Mouse (Mus musculus) CH12.LX (cell line): ENCODE data around the gene Tmem151b. TPM values are rescaled to one million over a fixed set of nuclear protein-coding genes. Genes with fewer than 3 reads are reported as not detected.

ENCODE experiments used
- DNase-seq: peaks from one replicate; pipeline ENCODE4 v3.0.0-alpha.2; 2013; ENCODE audit errors: extremely low read depth
- H3K27ac ChIP-seq: 2 replicates; pipeline ENCODE4 v1.5.1; 2012; ENCODE audit warnings: low read depth, mild to moderate bottlenecking, control low read depth, moderate library complexity; ENCODE audit not compliant: insufficient read depth
- H3K27me3 ChIP-seq: replicated peaks from 2 replicates; pipeline ENCODE3; 2012; ENCODE audit warnings: inconsistent platforms
- H3K36me3 ChIP-seq, 2 experiments: replicated peaks in 1 of 2; 2 replicates each; pipeline versions ENCODE3 to v1.6.1; 2012; ENCODE audit warnings: inconsistent platforms in 1 of 2, low read length in 1 of 2, mild to moderate bottlenecking in 1 of 2, mixed read lengths in 1 of 2, moderate library complexity in 1 of 2; ENCODE audit not compliant: control insufficient read depth in 1 of 2, insufficient read depth in 1 of 2
- H3K4me1 ChIP-seq, 2 experiments: 2 replicates each; pipeline ENCODE4 v1.6.1; 2012; ENCODE audit warnings: inconsistent platforms in 1 of 2, moderate library complexity in 1 of 2; ENCODE audit not compliant: insufficient read depth in 2 of 2, control insufficient read depth in 1 of 2
- H3K4me2 ChIP-seq: 2 replicates; pipeline ENCODE4 v1.6.1; 2012; ENCODE audit warnings: low read depth, mild to moderate bottlenecking, control low read depth; ENCODE audit not compliant: poor library complexity, insufficient read depth, severe bottlenecking
- H3K4me3 ChIP-seq, 3 experiments: fragments of 150-350 bp in 1 of 3; sonication (generic) in 1 of 3; replicated peaks in 1 of 3; 2 replicates each; pipeline versions ENCODE3 to v1.5.1; 2011 to 2012; ENCODE audit warnings: low read depth in 2 of 3, low read length in 2 of 3, mild to moderate bottlenecking in 2 of 3, moderate library complexity in 2 of 3, control low read depth in 1 of 3, improper control_type of control experiment in 1 of 3, inconsistent platforms in 1 of 3, mixed read lengths in 1 of 3; ENCODE audit not compliant: poor library complexity in 1 of 3
- H3K79me2 ChIP-seq: replicated peaks from 2 replicates; pipeline ENCODE4 v1.6.1; 2012; ENCODE audit warnings: mild to moderate bottlenecking, moderate library complexity; ENCODE audit not compliant: control insufficient read depth, poor library complexity, insufficient read depth, severe bottlenecking; ENCODE audit errors: extremely low read depth
- H3K9ac ChIP-seq: 2 replicates; pipeline ENCODE4 v1.6.1; 2012; ENCODE audit warnings: low read depth, mild to moderate bottlenecking, control low read depth, moderate library complexity; ENCODE audit not compliant: insufficient read depth
- H3K9me3 ChIP-seq: replicated peaks from 2 replicates; pipeline ENCODE3; 2012; ENCODE audit warnings: low read length, inconsistent platforms, mixed read lengths
- BHLHE40 ChIP-seq: IDR thresholded peaks from 2 replicates; pipeline ENCODE4 v1.6.1; 2011; ENCODE audit warnings: mild to moderate bottlenecking, low read depth, low read length, improper control_type of control experiment
- CTCF ChIP-seq, 2 experiments: IDR thresholded peaks in 1 of 2; conservative IDR thresholded peaks in 1 of 2; 2 replicates each; pipeline ENCODE4 v1.5.1; 2011 to 2012; ENCODE audit warnings: low read depth in 2 of 2, low read length in 2 of 2, improper control_type of control experiment in 1 of 2, inconsistent platforms in 1 of 2, mild to moderate bottlenecking in 1 of 2, moderate library complexity in 1 of 2
- E2F4 ChIP-seq: IDR thresholded peaks from 2 replicates; pipeline ENCODE4 v1.6.1; 2011; ENCODE audit warnings: low read depth, low read length, improper control_type of control experiment; ENCODE audit not compliant: insufficient replicate concordance
- ELF1 ChIP-seq: IDR thresholded peaks from 2 replicates; pipeline ENCODE4 v1.6.1; 2014; ENCODE audit warnings: low read depth, mild to moderate bottlenecking, inconsistent platforms, low read length, improper control_type of control experiment
- EP300 ChIP-seq: IDR thresholded peaks from 2 replicates; pipeline ENCODE4 v1.6.1; 2011; ENCODE audit warnings: low read length, improper control_type of control experiment
- ETS1 ChIP-seq: conservative IDR thresholded peaks from 2 replicates; pipeline ENCODE4 v1.6.1; 2012; ENCODE audit warnings: low read depth, mild to moderate bottlenecking, inconsistent platforms, low read length, improper control_type of control experiment, moderate library complexity
- IRF4 ChIP-seq: IDR thresholded peaks from 2 replicates; pipeline ENCODE4 v1.6.1; 2014; ENCODE audit warnings: low read depth, mild to moderate bottlenecking, inconsistent platforms, low read length, improper control_type of control experiment
- JUN ChIP-seq: IDR thresholded peaks from 2 replicates; pipeline ENCODE4 v1.6.1; 2011; ENCODE audit warnings: low read depth, mild to moderate bottlenecking, low read length, improper control_type of control experiment, moderate library complexity; ENCODE audit not compliant: insufficient read depth
- KAT2A ChIP-seq: IDR thresholded peaks from 2 replicates; pipeline ENCODE4 v1.6.1; 2012; ENCODE audit warnings: low read length, improper control_type of control experiment, inconsistent platforms; ENCODE audit not compliant: insufficient replicate concordance
- MAFK ChIP-seq: IDR thresholded peaks from 2 replicates; pipeline ENCODE4 v1.6.1; 2011; ENCODE audit warnings: low read length, improper control_type of control experiment; ENCODE audit not compliant: insufficient replicate concordance
- MAX ChIP-seq: IDR thresholded peaks from 2 replicates; pipeline ENCODE4 v1.6.1; 2011; ENCODE audit warnings: low read length, improper control_type of control experiment
- MAZ ChIP-seq: IDR thresholded peaks from 2 replicates; pipeline ENCODE4 v1.6.1; 2012; ENCODE audit warnings: low read depth, mild to moderate bottlenecking, inconsistent platforms, low read length, improper control_type of control experiment, moderate library complexity
- MEF2A ChIP-seq: IDR thresholded peaks from 2 replicates; pipeline ENCODE4 v1.6.1; 2014; ENCODE audit warnings: low read depth, mild to moderate bottlenecking, inconsistent platforms, low read length, improper control_type of control experiment, borderline replicate concordance
- MXI1 ChIP-seq: IDR thresholded peaks from 2 replicates; pipeline ENCODE4 v1.6.1; 2011; ENCODE audit warnings: mild to moderate bottlenecking, low read depth, low read length, improper control_type of control experiment
- SIN3A ChIP-seq: IDR thresholded peaks from 2 replicates; pipeline ENCODE4 v1.6.1; 2012; ENCODE audit warnings: low read length, improper control_type of control experiment, inconsistent platforms
- TCF12 ChIP-seq: IDR thresholded peaks from 2 replicates; pipeline ENCODE4 v1.6.1; 2014; ENCODE audit warnings: low read depth, mild to moderate bottlenecking, inconsistent platforms, low read length, improper control_type of control experiment
- USF2 ChIP-seq: conservative IDR thresholded peaks from 2 replicates; pipeline ENCODE4 v1.6.1; 2011; ENCODE audit warnings: low read depth, low read length, improper control_type of control experiment
- ZMIZ1 ChIP-seq: IDR thresholded peaks from 2 replicates; pipeline ENCODE4 v1.6.1; 2012; ENCODE audit warnings: low read depth, mild to moderate bottlenecking, inconsistent platforms, low read length, improper control_type of control experiment
- ZNF384 ChIP-seq: IDR thresholded peaks from 2 replicates; pipeline ENCODE4 v1.6.1; 2012; ENCODE audit warnings: low read depth, low read length, improper control_type of control experiment, inconsistent platforms
- dilution Hi-C: fragments of 300-500 bp; cut with MboI; formaldehyde crosslinking; loops from 2 replicates; pipeline ENCODE4 v1.14.3; 2020; ENCODE audit warnings: low sequenced_read_pairs; ENCODE audit not compliant: extremely low pct_unique_long_range_greater_than_20kb, extremely low pct_ligation_motif_present
- in situ Hi-C: fragments of 300-500 bp; cut with MboI; formaldehyde crosslinking; loops from 3 replicates; pipeline ENCODE4 v1.14.3; 2019; ENCODE audit warnings: low sequenced_read_pairs, low pct_ligation_motif_present, low pct_unique_long_range_greater_than_20kb, mixed read lengths
- polyA plus RNA-seq: library from polyadenylated mRNA; unstranded; fragments of >175 nt; gene quantifications from 2 replicates; pipeline ENCODE4 v1.2.1, GENCODE M21; 2012; ENCODE audit warnings: low read depth; ENCODE audit not compliant: insufficient read length
- total RNA-seq, 2 experiments: library from RNA; depleted of rRNA; stranded (reverse); fragments of 300-350 nt in 1 of 2; fragments of >200 nt in 1 of 2; gene quantifications; 2 replicates each; pipeline ENCODE4 v1.2.3; 2012 to 2014

Tmem151b gene
- total and polyA plus RNA-seq, 3 experiments: 0.12 to 0.53 (median 0.42) TPM

DNA sequence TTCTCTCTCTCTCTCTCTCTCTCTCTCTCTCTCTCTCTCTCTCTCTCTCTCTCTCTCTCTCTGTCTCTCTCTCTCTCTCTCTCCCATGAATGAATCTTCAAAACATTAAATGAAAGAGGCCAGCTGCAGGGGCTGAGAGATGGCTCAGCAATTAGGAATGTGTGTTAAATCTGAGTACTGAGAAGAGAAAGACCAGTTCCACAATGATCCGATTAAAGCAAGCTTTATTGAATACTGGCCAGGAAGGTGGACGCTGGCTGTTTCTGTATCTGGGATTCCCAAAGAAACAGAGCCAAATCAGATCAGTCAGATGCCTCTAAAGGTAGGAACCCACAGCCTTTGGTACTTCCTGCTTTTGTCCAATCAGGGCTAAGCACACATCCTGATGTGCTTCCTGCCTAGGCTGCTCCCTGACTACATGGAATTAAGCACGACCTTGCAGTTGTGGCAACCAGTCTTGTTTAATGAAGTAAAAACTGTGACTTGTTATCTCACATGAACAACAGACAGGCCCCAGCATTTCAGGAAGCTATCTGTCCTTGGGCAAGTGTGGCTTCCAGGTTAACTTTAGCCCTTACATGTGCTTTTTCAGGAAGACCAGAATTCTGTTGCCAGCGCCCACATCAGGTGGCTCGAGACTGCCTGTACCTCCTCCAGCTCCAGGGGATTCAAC is 46.0 kb downstream of the Tmem151b start:
- TF ChIP-seq KAT2A: no peak
- no peak for TF ChIP-seq E2F4
- TF ChIP-seq ZMIZ1: no peak
- TF ChIP-seq ELF1: 0 out of 2 replicates have a peak, but pooled peaks have one; percentile 41
- TF ChIP-seq MAX: no peak
- TF ChIP-seq, all 38 proteins: peak for 1
- Histone ChIP-seq H3K79me2 (no peaks in the 10 kb centered on the region), H3K4me3 (no peak overlapping the region), H3K4me2 (no peak overlapping the region), H3K4me1 (peaks cover 13 to 54% of the 10 kb centered on the region in 2 experiments), H3K27me3 (no peaks in the 10 kb centered on the region), H3K9me3 (no peaks in the 10 kb centered on the region), H3K27ac (no peak overlapping the region), H3K36me3 (peaks cover 5 to 6% of the 10 kb centered on the region in 2 experiments), H3K9ac (no peak overlapping the region)
- DNase-seq: no peak
- dilution Hi-C loops (no loop called here), in situ Hi-C loops (no loop called here)

DNA sequence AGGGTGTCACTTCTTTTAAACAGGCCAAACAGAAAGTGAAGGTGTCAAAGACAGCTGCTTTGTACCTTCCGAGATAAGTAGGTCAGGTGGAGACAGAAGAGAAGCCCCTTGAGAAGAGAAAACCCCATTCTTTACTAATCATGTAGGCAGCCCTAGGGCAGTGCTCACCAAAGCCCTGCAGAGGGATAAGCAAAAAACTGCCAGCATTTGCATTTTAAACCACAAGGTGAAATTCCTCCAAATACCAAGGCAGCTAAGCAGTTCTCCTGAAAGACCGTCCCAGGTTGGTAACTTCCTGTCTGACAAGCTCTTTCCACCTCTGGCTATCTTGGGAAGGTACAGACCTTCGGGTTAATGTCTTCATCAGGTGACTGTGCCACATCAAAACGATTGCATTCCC is 47.2 kb downstream of the Tmem151b start:
- dilution Hi-C loops (no loop called here), in situ Hi-C loops (no loop called here)
- Histone ChIP-seq H3K4me3 (no peak overlapping the region), H3K27me3 (no peaks in the 10 kb centered on the region), H3K36me3 (no peaks in the 10 kb centered on the region), H3K4me1 (peaks cover 12 to 46% of the 10 kb centered on the region in 2 experiments), H3K4me2 (peak overlapping the region; percentile 70), H3K79me2 (no peaks in the 10 kb centered on the region), H3K9me3 (no peaks in the 10 kb centered on the region), H3K9ac (no peak overlapping the region), H3K27ac (no peak overlapping the region)
- DNase-seq: peak; percentile 56
- TF ChIP-seq IRF4 (peak; percentile 55; the same call in 1 of the 2 replicates), SIN3A (peak; percentile 53; the same call in 1 of the 2 replicates), BHLHE40 (peak; percentile 69), USF2 (no peak), CTCF (conservative IDR thresholded peaks at IDR 0.05 in 1 of 2, IDR thresholded peaks at IDR 0.05 in 1 of 2; ENCODE audit: low read depth in 2 of 2, low read length in 2 of 2) (no peak), ZNF384 (peak; percentile 60), MAX (peak; percentile 43; the same call in 1 of the 2 replicates), TCF12 (no peak), ETS1 (peak; percentile 86), EP300 (no peak), MAZ (peak; percentile 48; the same call in 1 of the 2 replicates), ELF1 (peak; percentile 16; the same call in 1 of the 2 replicates), MEF2A (peak; percentile 72; the same call in 1 of the 2 replicates), MXI1 (0 out of 2 replicates have a peak, but pooled peaks have one; percentile 30), JUN (0 out of 2 replicates have a peak, but pooled peaks have one; percentile 18), MAFK (peak; percentile 64)
